Mouse (Mus musculus) limb, embryonic 11.5 days (tissue): ENCODE results near the gene Dnmt3a. TPM values are rescaled to one million over a fixed set of nuclear protein-coding genes. Genes with fewer than 3 reads are reported as not detected.
A peak's percentile ranks its signal among the peaks of the same experiment; 100 is the strongest.

Experiments used
- ATAC-seq: fragments of 200-750 bp; cut with Nextera tagmentation; 2 replicates; pipeline ENCODE4 v1.8.0; 2017; ENCODE audit warnings: low read depth; ENCODE audit not compliant: insufficient number of reproducible peaks, low FRiP score, low TSS enrichment
- DNase-seq: peaks from one replicate; pipeline ENCODE4 v3.0.0-alpha.2; 2015; ENCODE audit warnings: low spot score
- H3K27ac ChIP-seq: fragments of 300-500 bp; sonication (generic); replicated peaks from 2 replicates; pipeline ENCODE4 v1.5.1; 2014; ENCODE audit warnings: low read depth, mild to moderate bottlenecking, low read length
- H3K27me3 ChIP-seq: fragments of 300-500 bp; sonication (generic); 2 replicates; pipeline ENCODE4 v1.6.1; 2014; ENCODE audit warnings: mild to moderate bottlenecking, low read length, mixed read lengths; ENCODE audit not compliant: control insufficient read depth, insufficient read depth
- H3K36me3 ChIP-seq: fragments of 300-500 bp; sonication (generic); 2 replicates; pipeline ENCODE4 v1.6.1; 2014; ENCODE audit warnings: mild to moderate bottlenecking, low read length, moderate library complexity, mixed read lengths; ENCODE audit not compliant: control insufficient read depth, insufficient read depth
- H3K4me1 ChIP-seq: fragments of 300-500 bp; sonication (generic); 2 replicates; pipeline ENCODE4 v1.6.1; 2014; ENCODE audit warnings: low read length, mixed read lengths; ENCODE audit not compliant: control insufficient read depth, insufficient read depth
- H3K4me2 ChIP-seq: fragments of 300-500 bp; sonication (generic); 2 replicates; pipeline ENCODE4 v1.6.1; 2014; ENCODE audit warnings: low read depth, mild to moderate bottlenecking, moderate library complexity; ENCODE audit not compliant: severe bottlenecking
- H3K4me3 ChIP-seq: fragments of 300-500 bp; sonication (generic); 2 replicates; pipeline ENCODE4 v1.5.1; 2014; ENCODE audit warnings: low read depth, low read length
- H3K9ac ChIP-seq: fragments of 300-500 bp; sonication (generic); 2 replicates; pipeline ENCODE4 v1.6.1; 2014; ENCODE audit warnings: mild to moderate bottlenecking, low read length
- H3K9me3 ChIP-seq: fragments of 300-500 bp; sonication (generic); 2 replicates; pipeline ENCODE4 v1.6.1; 2016; ENCODE audit warnings: low read length; ENCODE audit not compliant: control insufficient read depth
- WGBS: fragments of 180-500 bp; shearing (Covaris S2); extraction: QIAGEN DNeasy Blood & Tissue Kit; methylation state at CpG from one replicate; pipeline ENCODE4 v1.1.7; 2014; 5-methylcytosine and 5-hydroxymethylcytosine counted together
- polyA plus RNA-seq: library from polyadenylated mRNA; unstranded; fragments of >200 nt; fragmentation: Nextera tagmentation; extraction: Ambion mirVana; gene quantifications from 2 replicates; pipeline ENCODE4 v1.2.1, GENCODE M21; 2014

Gene Dnmt3a
- polyA plus RNA-seq, 1 experiment from 2014 or later: 158 TPM

- 89% methylated on average over 6 of the region's 6 CpGs for WGBS
- Histone ChIP-seq H3K9me3 (no peaks in the 10 kb centered on the region), H3K4me3 (no peak overlapping the region), H3K4me1 (0 out of 2 replicates have a peak, but pooled peaks cover 4% of the 10 kb centered on the region), H3K4me2 (no peak overlapping the region), H3K36me3 (0 out of 2 replicates have a peak, but pooled peaks cover 2% of the 10 kb centered on the region), H3K27me3 (no peaks in the 10 kb centered on the region), H3K9ac (no peak overlapping the region), H3K27ac (no peak overlapping the region)
- DNase-seq: no peak
- no peak for ATAC-seq
Measured at GRCm38 (mm10) chr12:3862253-3862652, 56.4 kb downstream of the Dnmt3a start.

GRCm38 (mm10) chr12:3864208-3864607, 58.4 kb downstream of the Dnmt3a start:
- no peak overlapping the region for H3K4me3 ChIP-seq
- no peak overlapping the region for H3K27ac ChIP-seq
- H3K36me3 ChIP-seq: peaks cover 5% of the 10 kb centered on the region; the same call in 1 of the 2 replicates
- H3K9me3 ChIP-seq: no peaks in the 10 kb centered on the region
- no peak for ATAC-seq
- no peaks in the 10 kb centered on the region for H3K27me3 ChIP-seq
- DNase-seq: no peak
- H3K9ac ChIP-seq: no peak overlapping the region
- WGBS: 94% methylated on average over 8 of the region's 8 CpGs
- H3K4me1 ChIP-seq: 0 out of 2 replicates have a peak, but pooled peaks cover 2% of the 10 kb centered on the region
- no peak overlapping the region for H3K4me2 ChIP-seq

GRCm38 (mm10) chr12:3865594-3865993, 59.8 kb downstream of the Dnmt3a start:
- 84% methylated on average over 8 of the region's 8 CpGs for WGBS

GRCm38 (mm10) chr12:3866654-3867370, 61.0 kb downstream of the Dnmt3a start:
- Histone ChIP-seq H3K4me2 (no peak overlapping the region), H3K36me3 (peaks cover 2% of the 10 kb centered on the region; the same call in 1 of the 2 replicates), H3K9me3 (no peaks in the 10 kb centered on the region), H3K27me3 (no peaks in the 10 kb centered on the region), H3K9ac (no peak overlapping the region), H3K4me3 (no peak overlapping the region), H3K27ac (no peak overlapping the region), H3K4me1 (peaks cover 4% of the 10 kb centered on the region)
- 70% methylated on average over 12 of the region's 12 CpGs for WGBS
- ATAC-seq (no peak), DNase-seq (no peak)

More at GRCm38 (mm10) chr12:3865594-3865993, 59.8 kb downstream of the Dnmt3a start:
- ATAC-seq (no peak), DNase-seq (no peak)
- no peak overlapping the region for H3K9ac ChIP-seq
- peaks cover 2% of the 10 kb centered on the region; the same call in 1 of the 2 replicates for H3K36me3 ChIP-seq
- H3K27me3 ChIP-seq: no peaks in the 10 kb centered on the region
- H3K4me1 ChIP-seq: no peaks in the 10 kb centered on the region
- no peak overlapping the region for H3K4me3 ChIP-seq
- H3K27ac ChIP-seq: no peak overlapping the region
- H3K9me3 ChIP-seq: no peaks in the 10 kb centered on the region
- no peak overlapping the region for H3K4me2 ChIP-seq

GRCm38 (mm10) chr12:3868115-3868514, 62.3 kb downstream of the Dnmt3a start:
- H3K4me1 ChIP-seq: peaks cover 4% of the 10 kb centered on the region
- H3K36me3 ChIP-seq: peaks cover 2% of the 10 kb centered on the region; the same call in 1 of the 2 replicates
- DNase-seq (no peak), ATAC-seq (no peak)
- H3K4me2 ChIP-seq: no peak overlapping the region
- H3K27ac ChIP-seq: no peak overlapping the region
- WGBS: 87% methylated on average over 5 of the region's 5 CpGs
- no peaks in the 10 kb centered on the region for H3K27me3 ChIP-seq
- H3K9me3 ChIP-seq: no peaks in the 10 kb centered on the region
- no peak overlapping the region for H3K4me3 ChIP-seq
- no peak overlapping the region for H3K9ac ChIP-seq

- H3K36me3 ChIP-seq: peaks cover 2% of the 10 kb centered on the region; the same call in 1 of the 2 replicates
- H3K27ac ChIP-seq: no peak overlapping the region
- no peaks in the 10 kb centered on the region for H3K9me3 ChIP-seq
- no peaks in the 10 kb centered on the region for H3K27me3 ChIP-seq
- H3K4me3 ChIP-seq: no peak overlapping the region
- no peak overlapping the region for H3K4me2 ChIP-seq
- whole genome bisulfite sequencing: 84% methylated on average over 7 of the region's 7 CpGs
- DNase-seq (no peak), ATAC-seq (no peak)
- H3K4me1 ChIP-seq: peaks cover 4% of the 10 kb centered on the region
- H3K9ac ChIP-seq: no peak overlapping the region
Measured at GRCm38 (mm10) chr12:3868676-3869458, 63.1 kb downstream of the Dnmt3a start.

GRCm38 (mm10) chr12:3870024-3870423, 64.2 kb downstream of the Dnmt3a start:
- Histone ChIP-seq H3K4me3 (no peak overlapping the region), H3K4me2 (no peak overlapping the region), H3K4me1 (peaks cover 4% of the 10 kb centered on the region), H3K27ac (no peak overlapping the region), H3K36me3 (peaks cover 2% of the 10 kb centered on the region; the same call in 1 of the 2 replicates), H3K9me3 (no peaks in the 10 kb centered on the region), H3K9ac (no peak overlapping the region; the same call in 1 of the 2 replicates), H3K27me3 (no peaks in the 10 kb centered on the region)
- ATAC-seq: no peak
- 96% methylated on average over 5 of the region's 5 CpGs for WGBS
- no peak for DNase-seq

GRCm38 (mm10) chr12:3870859-3871462, 65.2 kb downstream of the Dnmt3a start:
- peak overlapping the region; percentile 3; the same call in 1 of the 2 replicates for H3K4me2 ChIP-seq
- H3K27me3 ChIP-seq: no peaks in the 10 kb centered on the region
- H3K36me3 ChIP-seq: peaks cover 2% of the 10 kb centered on the region; the same call in 1 of the 2 replicates
- WGBS: 12% methylated on average over 19 of the region's 19 CpGs
- H3K9me3 ChIP-seq: no peaks in the 10 kb centered on the region
- H3K4me1 ChIP-seq: peaks cover 4% of the 10 kb centered on the region
- DNase-seq (peak; percentile 66), ATAC-seq (peak; percentile 70)
- no peak overlapping the region for H3K9ac ChIP-seq
- no peak overlapping the region for H3K4me3 ChIP-seq
- no peak overlapping the region for H3K27ac ChIP-seq
